Mouse (Mus musculus) G1E (cell line): ENCODE measurements around the gene Kcnk15. TPM values are rescaled to one million over a fixed set of nuclear protein-coding genes. Genes with fewer than 3 reads are reported as not detected.

Source experiments
- ATAC-seq: 2 replicates; pipeline ENCODE4 v1.8.0; 2016; ENCODE audit warnings: mild to moderate bottlenecking; ENCODE audit not compliant: insufficient number of reproducible peaks, poor library complexity, low FRiP score, severe bottlenecking; ENCODE audit errors: extremely low read depth
- DNase-seq: peaks from one replicate; pipeline ENCODE4 v3.0.0; 2012; ENCODE audit warnings: low spot score
- H3K27me3 ChIP-seq: 2 replicates; pipeline ENCODE4 v1.6.1; 2012; ENCODE audit warnings: mild to moderate bottlenecking, low read length, inconsistent platforms; ENCODE audit not compliant: insufficient read depth
- H3K36me3 ChIP-seq: replicated peaks from 2 replicates; pipeline ENCODE3; 2012; ENCODE audit warnings: mild to moderate bottlenecking, inconsistent platforms
- H3K4me1 ChIP-seq: 2 replicates; pipeline ENCODE4 v1.6.1; 2012; ENCODE audit warnings: low read depth, low read length, inconsistent platforms, mixed read lengths; ENCODE audit not compliant: insufficient read depth
- H3K4me3 ChIP-seq: 2 replicates; pipeline ENCODE4 v1.5.1; 2012; ENCODE audit warnings: low read depth, mild to moderate bottlenecking, inconsistent platforms, low read length, moderate library complexity, mixed read lengths
- H3K9me3 ChIP-seq: replicated peaks from 2 replicates; pipeline ENCODE4 v1.6.1; 2012; ENCODE audit warnings: inconsistent platforms
- CTCF ChIP-seq: IDR thresholded peaks from 2 replicates; pipeline ENCODE4 v1.5.1; 2012; ENCODE audit warnings: low read depth, low read length, inconsistent platforms, mixed read lengths
- GATA1 ChIP-seq: IDR thresholded peaks from 2 replicates; pipeline ENCODE4 v1.6.1; 2012; ENCODE audit warnings: borderline replicate concordance, low read length, inconsistent platforms, mixed read lengths
- GATA2 ChIP-seq: IDR thresholded peaks from 2 replicates; pipeline ENCODE4 v1.6.1; 2012; ENCODE audit warnings: low read depth, low read length, inconsistent platforms, borderline replicate concordance
- POLR2AphosphoS5 ChIP-seq: IDR thresholded peaks from 2 replicates; pipeline ENCODE4 v1.6.1; 2012; ENCODE audit warnings: low read depth, low read length, inconsistent platforms; ENCODE audit not compliant: insufficient replicate concordance
- TAL1 ChIP-seq: conservative IDR thresholded peaks from 2 replicates; pipeline ENCODE4 v1.6.1; 2012; ENCODE audit warnings: low read depth, low read length, inconsistent platforms, mixed read lengths
- polyA plus RNA-seq: library from polyadenylated mRNA; stranded (reverse); fragments of >175 nt; gene quantifications from 2 replicates; pipeline ENCODE4 v1.2.3, GENCODE M21; 2012
- total RNA-seq, 2 experiments: library from RNA; stranded (forward) in 1 of 2; stranded (reverse) in 1 of 2; fragments of 200-1000 nt in 1 of 2; fragments of >200 nt in 1 of 2; fragmentation: Nextera tagmentation in 1 of 2; gene quantifications; 2 replicates each; pipeline ENCODE4 v1.2.3; 2014 to 2017

The Kcnk15 gene
- total and polyA plus RNA-seq, 3 experiments, result not detected

GRCm38 (mm10) chr2:163823248-163823647 is 30.2 kb upstream of the Kcnk15 start:
- peaks cover 3% of the 10 kb centered on the region; the same call in 1 of the 2 replicates for H3K27me3 ChIP-seq
- no peaks in the 10 kb centered on the region for H3K9me3 ChIP-seq
- DNase-seq, result no peak
- ATAC-seq, result no peak; the same call in 1 of the 2 replicates
- H3K4me1 ChIP-seq, result no peaks in the 10 kb centered on the region
- peak; percentile 89 for TF ChIP-seq CTCF
- TF ChIP-seq TAL1, result no peak
- no peak overlapping the region for H3K4me3 ChIP-seq
- H3K36me3 ChIP-seq, result no peaks in the 10 kb centered on the region

- ATAC-seq (no peak), DNase-seq (no peak)
- H3K4me1 ChIP-seq, result no peaks in the 10 kb centered on the region
Measured at GRCm38 (mm10) chr2:163823771-163824170, 29.7 kb upstream of the Kcnk15 start.

GRCm38 (mm10) chr2:163825861-163826260 is 27.6 kb upstream of the Kcnk15 start:
- peaks cover 3% of the 10 kb centered on the region; the same call in 1 of the 2 replicates for H3K27me3 ChIP-seq
- H3K36me3 ChIP-seq, result no peaks in the 10 kb centered on the region
- H3K4me1 ChIP-seq, result no peaks in the 10 kb centered on the region
- H3K4me3 ChIP-seq, result no peak overlapping the region
- ATAC-seq (no peak), DNase-seq (no peak)
- H3K9me3 ChIP-seq, result no peaks in the 10 kb centered on the region
- TF ChIP-seq GATA1 (no peak), CTCF (no peak), TAL1 (no peak), GATA2 (no peak), POLR2AphosphoS5 (no peak)

More at GRCm38 (mm10) chr2:163823771-163824170, 29.7 kb upstream of the Kcnk15 start:
- H3K36me3 ChIP-seq, result no peaks in the 10 kb centered on the region
- H3K9me3 ChIP-seq, result no peaks in the 10 kb centered on the region
- H3K27me3 ChIP-seq, result peaks cover 5% of the 10 kb centered on the region; the same call in 1 of the 2 replicates
- no peak overlapping the region for H3K4me3 ChIP-seq
- TF ChIP-seq TAL1 (no peak), CTCF (no peak), POLR2AphosphoS5 (no peak), GATA1 (no peak), GATA2 (no peak)

- Histone ChIP-seq H3K36me3 (no peaks in the 10 kb centered on the region), H3K9me3 (no peaks in the 10 kb centered on the region), H3K4me1 (no peaks in the 10 kb centered on the region), H3K4me3 (no peak overlapping the region), H3K27me3 (peaks cover 3% of the 10 kb centered on the region; the same call in 1 of the 2 replicates)
- ATAC-seq, result no peak
- no peak for TF ChIP-seq GATA1
- TF ChIP-seq CTCF, result no peak
- no peak for TF ChIP-seq POLR2AphosphoS5
- TF ChIP-seq GATA2, result no peak
- no peak for TF ChIP-seq TAL1
- DNase-seq, result no peak
Measured at GRCm38 (mm10) chr2:163826494-163826893, 27.0 kb upstream of the Kcnk15 start.

GRCm38 (mm10) chr2:163831163-163831562 is 22.3 kb upstream of the Kcnk15 start:
- Histone ChIP-seq H3K36me3 (no peaks in the 10 kb centered on the region), H3K27me3 (peaks cover 3% of the 10 kb centered on the region; the same call in 1 of the 2 replicates), H3K4me3 (no peak overlapping the region), H3K9me3 (no peaks in the 10 kb centered on the region), H3K4me1 (no peaks in the 10 kb centered on the region)
- TF ChIP-seq CTCF, result no peak
- no peak for TF ChIP-seq GATA1
- no peak for TF ChIP-seq POLR2AphosphoS5
- TF ChIP-seq TAL1, result no peak
- no peak for TF ChIP-seq GATA2
- ATAC-seq (no peak), DNase-seq (no peak)

- TF ChIP-seq CTCF, result peak; percentile 67
- no peak for TF ChIP-seq TAL1
- H3K27me3 ChIP-seq, result no peaks in the 10 kb centered on the region
- no peaks in the 10 kb centered on the region for H3K9me3 ChIP-seq
- no peak overlapping the region for H3K4me3 ChIP-seq
- no peaks in the 10 kb centered on the region for H3K4me1 ChIP-seq
- no peaks in the 10 kb centered on the region for H3K36me3 ChIP-seq
- DNase-seq, result peak; percentile 42
- peak; percentile 63; the same call in 1 of the 2 replicates for ATAC-seq
Measured at GRCm38 (mm10) chr2:163838043-163838442, 15.4 kb upstream of the Kcnk15 start.

- Histone ChIP-seq H3K9me3 (no peaks in the 10 kb centered on the region), H3K4me3 (no peak overlapping the region), H3K36me3 (no peaks in the 10 kb centered on the region), H3K4me1 (no peaks in the 10 kb centered on the region), H3K27me3 (no peaks in the 10 kb centered on the region)
- DNase-seq (no peak), ATAC-seq (no peak)
- no peak for TF ChIP-seq GATA1
- TF ChIP-seq TAL1, result no peak
- TF ChIP-seq GATA2, result no peak
- no peak for TF ChIP-seq CTCF
- no peak for TF ChIP-seq POLR2AphosphoS5
Measured at GRCm38 (mm10) chr2:163839519-163839918, 13.9 kb upstream of the Kcnk15 start.
